Mouse (Mus musculus): Measurements from ENCODE around the gene Abhd2. TPM values are rescaled to one million over a fixed set of nuclear protein-coding genes. Genes with fewer than 3 reads are reported as not detected.

Abhd2 gene
- polyA plus RNA-seq, 1 experiment from 2014 or later: 19.5 TPM

DNA sequence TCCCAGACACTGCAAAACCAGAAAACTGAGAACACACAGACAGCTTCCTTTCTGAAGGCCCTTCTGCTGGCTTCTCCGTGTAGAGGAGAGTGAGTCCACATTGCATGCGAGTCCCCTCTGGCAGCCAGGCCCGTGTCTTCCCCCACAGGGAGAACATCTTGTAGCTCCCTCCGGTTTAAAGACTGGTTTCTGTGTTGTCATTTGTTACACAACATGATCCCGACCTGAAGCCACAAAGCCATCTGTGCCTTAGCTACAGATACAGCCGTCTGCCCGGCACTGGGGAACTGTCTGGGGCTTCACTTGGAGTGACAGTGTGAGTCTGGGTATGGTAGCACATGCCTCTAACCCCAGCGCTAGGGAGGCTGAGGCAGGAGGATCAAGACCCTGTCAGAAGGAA, 42.1 kb downstream of the Abhd2 start:
- Histone ChIP-seq H3K4me3 (no peak overlapping the region), H3K9me3 (no peaks in the 10 kb centered on the region), H3K27ac (peak overlapping the region; percentile 80), H3K4me2 (no peak overlapping the region), H3K9ac (no peak overlapping the region), H3K4me1 (replicated peaks) (peaks cover 82% of the 10 kb centered on the region), H3K27me3 (no peaks in the 10 kb centered on the region), H3K36me3 (no peaks in the 10 kb centered on the region)
- no peak for ATAC-seq (ENCODE audit: low FRiP score)
- 53% methylated on average over 8 of the region's 8 CpGs for WGBS

DNA sequence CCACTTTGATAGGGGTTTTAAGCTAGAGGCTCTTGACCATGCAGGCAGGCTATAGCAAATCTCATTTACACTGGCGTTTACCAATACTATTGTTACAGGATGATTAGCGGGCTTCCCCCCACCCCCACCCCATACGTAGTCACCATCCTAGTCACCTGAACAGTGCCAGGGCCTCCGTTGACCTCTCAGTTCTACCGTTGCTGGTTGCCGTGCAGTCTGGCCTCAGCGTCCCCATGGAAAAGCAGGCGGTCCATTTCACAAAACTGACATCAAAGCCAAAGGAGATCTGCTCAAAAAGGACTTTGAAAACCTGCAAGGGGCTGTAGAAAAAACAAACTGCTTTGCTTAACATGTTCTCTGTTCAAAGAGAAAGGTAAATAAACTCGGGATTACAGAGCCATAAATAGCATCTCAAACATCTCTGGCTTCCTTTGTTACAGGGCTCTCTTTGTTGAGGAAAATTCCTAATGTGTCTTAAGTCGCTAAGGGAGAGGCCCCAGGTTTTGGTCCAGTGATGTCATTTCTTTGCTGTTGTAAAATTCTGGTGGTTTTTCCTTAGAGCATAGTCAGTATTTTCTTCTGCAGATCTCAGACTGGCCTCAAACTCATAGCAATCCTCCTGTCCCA, 43.2 kb downstream of the Abhd2 start:
- no peak for ATAC-seq (ENCODE audit: low FRiP score)
- Histone ChIP-seq H3K4me1 (replicated peaks) (peaks cover 73% of the 10 kb centered on the region), H3K9ac (no peak overlapping the region), H3K4me3 (no peak overlapping the region), H3K27ac (peak overlapping the region; percentile 80), H3K27me3 (no peaks in the 10 kb centered on the region), H3K9me3 (no peaks in the 10 kb centered on the region), H3K36me3 (no peaks in the 10 kb centered on the region), H3K4me2 (no peak overlapping the region)
- WGBS: 27% methylated on average over 10 of the region's 10 CpGs

- Histone ChIP-seq H3K9me3 (no peaks in the 10 kb centered on the region), H3K27me3 (no peaks in the 10 kb centered on the region), H3K4me2 (no peak overlapping the region), H3K36me3 (no peaks in the 10 kb centered on the region), H3K4me3 (no peak overlapping the region), H3K27ac (0 out of 2 replicates have a peak overlapping the region, but pooled peaks have one; percentile 71), H3K4me1 (replicated peaks) (peaks cover 73% of the 10 kb centered on the region), H3K9ac (no peak overlapping the region)
- WGBS: 84% methylated on average over 7 of the region's 7 CpGs
- no peak for ATAC-seq (ENCODE audit: low FRiP score)
These were observed 44.6 kb downstream of the Abhd2 start for GRCm38 (mm10) chr7:79317576-79317975.

GRCm38 (mm10) chr7:79318110-79318801, 45.3 kb downstream of the Abhd2 start:
- H3K4me1 ChIP-seq (replicated peaks): peaks cover 73% of the 10 kb centered on the region
- H3K9me3 ChIP-seq: no peaks in the 10 kb centered on the region
- WGBS: 63% methylated on average over 13 of the region's 13 CpGs
- ATAC-seq (ENCODE audit: low FRiP score): no peak
- H3K9ac ChIP-seq: no peak overlapping the region
- no peaks in the 10 kb centered on the region for H3K27me3 ChIP-seq
- H3K4me3 ChIP-seq: no peak overlapping the region
- no peak overlapping the region for H3K4me2 ChIP-seq
- peak overlapping the region; percentile 71 for H3K27ac ChIP-seq
- H3K36me3 ChIP-seq: no peaks in the 10 kb centered on the region

- Histone ChIP-seq H3K9ac (no peak overlapping the region), H3K27ac (peak overlapping the region; percentile 72), H3K4me1 (replicated peaks) (peaks cover 33% of the 10 kb centered on the region), H3K36me3 (peaks cover 45% of the 10 kb centered on the region), H3K9me3 (no peaks in the 10 kb centered on the region), H3K4me3 (no peak overlapping the region), H3K4me2 (no peak overlapping the region), H3K27me3 (no peaks in the 10 kb centered on the region)
- no peak for ATAC-seq (ENCODE audit: low FRiP score)
- WGBS: 66% methylated on average over 8 of the region's 8 CpGs
These were observed 50.9 kb downstream of the Abhd2 start for GRCm38 (mm10) chr7:79323855-79324254.

DNA sequence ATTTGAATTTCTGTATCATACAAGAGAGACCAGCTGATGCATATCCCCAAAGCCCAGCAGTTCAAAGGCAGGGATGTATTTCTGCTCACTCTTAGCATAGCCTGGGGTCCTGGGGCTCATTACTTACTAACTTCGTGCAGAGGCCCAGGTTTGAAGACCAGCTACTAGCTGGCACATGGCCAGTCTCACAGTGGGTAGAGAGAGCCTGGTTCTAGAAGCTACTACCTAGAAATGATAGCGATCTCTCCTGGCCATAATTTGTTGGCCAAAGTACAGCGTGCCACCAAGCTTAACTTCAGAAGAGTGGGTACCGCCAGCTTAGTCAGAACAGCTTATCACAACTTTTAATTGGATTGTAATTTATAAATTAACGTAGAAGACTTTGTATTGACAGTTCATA, 55.8 kb downstream of the Abhd2 start:
- no peak overlapping the region for H3K27ac ChIP-seq
- no peak overlapping the region for H3K4me2 ChIP-seq
- H3K27me3 ChIP-seq: no peaks in the 10 kb centered on the region
- no peak overlapping the region for H3K9ac ChIP-seq
- H3K9me3 ChIP-seq: no peaks in the 10 kb centered on the region
- H3K36me3 ChIP-seq: peaks cover 60% of the 10 kb centered on the region
- no peak overlapping the region for H3K4me3 ChIP-seq
- peaks cover 15% of the 10 kb centered on the region for H3K4me1 ChIP-seq (replicated peaks)
- 90% methylated on average over 5 of the region's 5 CpGs for WGBS
- ATAC-seq (ENCODE audit: low FRiP score): no peak

DNA sequence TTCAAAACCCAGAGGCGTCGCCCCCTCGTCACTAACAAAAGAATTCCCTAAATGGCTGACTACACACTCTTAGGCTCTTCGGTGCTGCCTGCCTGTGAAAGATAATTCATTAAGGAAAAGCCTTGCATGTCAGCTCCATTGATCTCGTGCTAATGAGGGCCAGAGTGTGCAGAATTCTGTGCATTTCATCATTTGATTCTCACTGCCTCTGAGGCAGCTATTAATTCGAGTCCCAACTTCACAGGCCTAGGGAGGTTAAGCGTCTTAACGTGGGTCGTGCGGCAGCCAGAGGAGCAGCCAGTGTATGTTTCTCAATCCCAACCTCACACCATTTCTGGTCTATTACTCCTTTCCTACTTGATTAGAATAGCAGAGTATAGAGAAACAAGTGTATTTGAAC, 58.2 kb downstream of the Abhd2 start:
- WGBS: 26% methylated on average over 10 of the region's 10 CpGs
- H3K36me3 ChIP-seq: peaks cover 38% of the 10 kb centered on the region
- H3K27me3 ChIP-seq: no peaks in the 10 kb centered on the region
- no peaks in the 10 kb centered on the region for H3K9me3 ChIP-seq
- H3K4me2 ChIP-seq: no peak overlapping the region
- peaks cover 7% of the 10 kb centered on the region; the same call in 1 of the 2 replicates for H3K4me1 ChIP-seq (replicated peaks)
- no peak for ATAC-seq (ENCODE audit: low FRiP score)
- peak overlapping the region; percentile 66 for H3K27ac ChIP-seq
- no peak overlapping the region for H3K4me3 ChIP-seq
- no peak overlapping the region for H3K9ac ChIP-seq

GRCm38 (mm10) chr7:79333419-79333818, 60.4 kb downstream of the Abhd2 start:
- no peak overlapping the region for H3K4me3 ChIP-seq
- no peaks in the 10 kb centered on the region for H3K27me3 ChIP-seq
- no peak overlapping the region for H3K4me2 ChIP-seq
- no peaks in the 10 kb centered on the region for H3K9me3 ChIP-seq
- peaks cover 7% of the 10 kb centered on the region; the same call in 1 of the 2 replicates for H3K4me1 ChIP-seq (replicated peaks)
- no peak overlapping the region for H3K9ac ChIP-seq
- WGBS: 83% methylated on average over 3 of the region's 3 CpGs
- ATAC-seq (ENCODE audit: low FRiP score): no peak
- no peak overlapping the region; the same call in 1 of the 2 replicates for H3K27ac ChIP-seq
- peaks cover 26% of the 10 kb centered on the region for H3K36me3 ChIP-seq

GRCm38 (mm10) chr7:79336362-79336910, 63.4 kb downstream of the Abhd2 start:
- no peaks in the 10 kb centered on the region for H3K4me1 ChIP-seq (replicated peaks)
- ATAC-seq (ENCODE audit: low FRiP score): no peak
- H3K27ac ChIP-seq: no peak overlapping the region
- H3K36me3 ChIP-seq: peaks cover 10% of the 10 kb centered on the region
- H3K27me3 ChIP-seq: no peaks in the 10 kb centered on the region
- 93% methylated on average over 8 of the region's 8 CpGs for WGBS
- no peak overlapping the region for H3K9ac ChIP-seq
- H3K4me2 ChIP-seq: no peak overlapping the region
- no peak overlapping the region for H3K4me3 ChIP-seq
- H3K9me3 ChIP-seq: no peaks in the 10 kb centered on the region

DNA sequence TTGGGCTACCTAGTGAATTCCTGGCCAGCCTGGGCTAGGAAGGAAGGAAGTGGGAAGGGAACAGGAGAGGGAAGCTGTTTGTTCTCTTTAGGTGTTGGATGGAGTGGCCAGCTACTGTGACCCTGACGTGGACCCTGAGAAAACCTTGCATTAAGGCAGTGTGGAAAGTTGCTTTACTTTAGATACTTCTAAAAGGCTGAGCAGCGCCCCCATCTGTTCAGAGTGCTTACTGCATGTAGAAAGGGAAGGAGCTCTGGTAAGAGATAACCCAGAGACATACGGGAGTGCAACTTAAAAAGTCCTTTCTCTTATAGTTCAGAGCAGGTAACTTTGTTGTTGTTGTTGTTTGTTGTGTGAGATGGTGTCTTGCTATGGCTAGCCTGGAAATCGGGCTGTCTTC, 72.9 kb downstream of the Abhd2 start:
- no peak for ATAC-seq (ENCODE audit: low FRiP score)
- WGBS: 64% methylated on average over 4 of the region's 4 CpGs
- Histone ChIP-seq H3K27ac (no peak overlapping the region), H3K27me3 (no peaks in the 10 kb centered on the region), H3K9ac (no peak overlapping the region), H3K4me2 (no peak overlapping the region), H3K36me3 (peaks cover 43% of the 10 kb centered on the region), H3K4me3 (no peak overlapping the region), H3K4me1 (replicated peaks) (0 out of 2 replicates have a peak, but pooled peaks cover 8% of the 10 kb centered on the region), H3K9me3 (no peaks in the 10 kb centered on the region)

GRCm38 (mm10) chr7:79346555-79347075, 73.6 kb downstream of the Abhd2 start:
- no peak overlapping the region for H3K27ac ChIP-seq
- no peaks in the 10 kb centered on the region for H3K27me3 ChIP-seq
- peaks cover 50% of the 10 kb centered on the region for H3K36me3 ChIP-seq
- no peaks in the 10 kb centered on the region for H3K9me3 ChIP-seq
- 0 out of 2 replicates have a peak, but pooled peaks cover 8% of the 10 kb centered on the region for H3K4me1 ChIP-seq (replicated peaks)
- no peak overlapping the region for H3K4me3 ChIP-seq
- WGBS: 77% methylated on average over 8 of the region's 8 CpGs
- no peak overlapping the region for H3K9ac ChIP-seq
- ATAC-seq (ENCODE audit: low FRiP score): no peak
- H3K4me2 ChIP-seq: no peak overlapping the region

DNA sequence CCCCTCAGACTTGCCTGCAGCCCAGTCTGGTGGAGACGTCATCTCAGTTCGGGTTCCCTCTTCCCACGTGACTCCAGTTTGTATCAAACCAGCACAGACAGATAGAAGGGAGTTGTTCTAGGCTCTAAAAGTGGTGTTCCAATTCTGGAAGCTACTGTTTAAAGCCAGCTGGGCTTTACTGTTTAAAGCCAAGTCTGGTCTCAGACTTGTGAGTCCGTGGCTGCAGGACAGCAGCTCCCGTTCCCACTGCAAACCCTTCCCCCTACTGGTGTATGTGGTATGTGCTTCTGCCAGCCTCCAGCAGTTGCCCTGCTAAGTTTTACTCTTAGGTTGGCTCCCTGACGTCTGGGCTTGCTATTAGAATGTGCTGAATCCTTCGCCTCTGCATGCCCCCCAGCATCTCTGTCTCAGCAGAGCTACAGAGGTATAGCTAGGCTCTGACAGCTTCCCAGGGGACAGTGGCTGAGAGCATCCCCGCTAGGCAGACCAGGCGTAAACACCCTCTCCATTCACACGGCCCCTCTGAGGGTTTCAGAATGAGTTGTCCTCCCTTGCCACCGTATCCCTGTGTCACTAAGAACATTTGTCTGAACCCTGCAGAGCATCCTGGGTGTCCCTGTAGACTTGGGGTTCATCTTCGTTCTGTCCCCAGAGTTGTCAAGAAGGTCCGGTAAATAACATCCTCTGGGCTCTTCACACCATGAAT, 74.3 kb downstream of the Abhd2 start:
- no peaks in the 10 kb centered on the region for H3K27me3 ChIP-seq
- H3K4me3 ChIP-seq: no peak overlapping the region
- no peak overlapping the region; the same call in none of the 2 replicates for H3K27ac ChIP-seq
- H3K9ac ChIP-seq: no peak overlapping the region
- no peaks in the 10 kb centered on the region for H3K9me3 ChIP-seq
- WGBS: 77% methylated on average over 13 of the region's 13 CpGs
- ATAC-seq (ENCODE audit: low FRiP score): no peak
- 0 out of 2 replicates have a peak, but pooled peaks cover 8% of the 10 kb centered on the region for H3K4me1 ChIP-seq (replicated peaks)
- H3K36me3 ChIP-seq: peaks cover 57% of the 10 kb centered on the region
- H3K4me2 ChIP-seq: no peak overlapping the region
